Mouse (Mus musculus): ENCODE data around the gene Tmem132b. TPM values are rescaled to one million over a fixed set of nuclear protein-coding genes. Genes with fewer than 3 reads are reported as not detected.

Tmem132b gene
- total and polyA plus RNA-seq, 3 experiments, result not detected

GRCm38 (mm10) chr5:125614348-125614747 is 82.8 kb downstream of the Tmem132b start:
- Histone ChIP-seq H3K27me3 (replicated peaks) (no peaks in the 10 kb centered on the region), H3K4me3 (replicated peaks in 1 of 3; ENCODE audit: low read depth in 2 of 3, low read length in 2 of 3, poor library complexity in 1 of 3) (no peak overlapping the region), H3K36me3 (replicated peaks in 1 of 2; ENCODE audit: control insufficient read depth in 1 of 2, insufficient read depth in 1 of 2, low read length in 1 of 2) (no peaks in the 10 kb centered on the region), H3K4me1 (ENCODE audit: control insufficient read depth in 1 of 2, insufficient read depth in 2 of 2) (no peaks in the 10 kb centered on the region), H3K79me2 (replicated peaks; ENCODE audit: control insufficient read depth, extremely low read depth, insufficient read depth, poor library complexity, severe bottlenecking) (no peaks in the 10 kb centered on the region), H3K9me3 (replicated peaks; ENCODE audit: low read length) (peaks cover 79% of the 10 kb centered on the region), H3K4me2 (ENCODE audit: insufficient read depth, low read depth, poor library complexity, severe bottlenecking) (no peak overlapping the region), H3K27ac (ENCODE audit: insufficient read depth, low read depth) (no peak overlapping the region), H3K9ac (ENCODE audit: insufficient read depth, low read depth) (no peak overlapping the region)
- in situ Hi-C loops (cut with MboI; ENCODE audit: low pct_ligation_motif_present, low pct_unique_long_range_greater_than_20kb, low sequenced_read_pairs) (no loop called here), dilution Hi-C loops (cut with MboI; ENCODE audit: extremely low pct_ligation_motif_present, extremely low pct_unique_long_range_greater_than_20kb, low sequenced_read_pairs) (no loop called here)
- TF ChIP-seq IRF4 (IDR thresholded peaks at IDR 0.05; ENCODE audit: low read depth, low read length) (no peak), CTCF (conservative IDR thresholded peaks at IDR 0.05 in 1 of 2, IDR thresholded peaks at IDR 0.05 in 1 of 2; ENCODE audit: low read depth in 2 of 2, low read length in 2 of 2) (peak in 1 of 2 experiments; percentile 7; a peak in 1 of 4 replicates), MYC (IDR thresholded peaks at IDR 0.05; ENCODE audit: low read depth, low read length) (no peak), HCFC1 (IDR thresholded peaks at IDR 0.05; ENCODE audit: low read depth, low read length) (no peak)
- DNase-seq (ENCODE audit: extremely low read depth), result no peak

DNA sequence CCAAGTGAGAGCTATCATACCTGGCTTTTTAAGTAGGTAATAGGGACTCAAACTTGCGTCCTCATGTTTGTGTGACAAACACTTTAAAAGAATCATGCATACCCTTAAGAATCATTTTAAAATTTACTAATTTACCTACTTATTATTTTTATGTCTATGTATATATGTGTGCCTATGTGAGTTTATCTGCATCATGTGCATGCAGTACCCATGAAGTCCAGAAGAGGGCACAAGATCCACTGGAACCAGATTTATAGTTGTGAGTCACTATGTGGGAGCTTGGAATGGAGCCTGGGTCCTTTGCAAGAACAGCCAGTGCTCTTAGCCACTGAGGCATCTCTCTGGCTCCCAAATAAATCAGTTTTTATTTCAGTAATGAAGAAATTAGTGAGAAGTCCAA is 85.5 kb downstream of the Tmem132b start:
- dilution Hi-C loops (cut with MboI; ENCODE audit: extremely low pct_ligation_motif_present, extremely low pct_unique_long_range_greater_than_20kb, low sequenced_read_pairs), result no loop called here

GRCm38 (mm10) chr5:125627816-125628348 is 96.3 kb downstream of the Tmem132b start:
- dilution Hi-C loops (cut with MboI; ENCODE audit: extremely low pct_ligation_motif_present, extremely low pct_unique_long_range_greater_than_20kb, low sequenced_read_pairs), result no loop called here
- peaks cover 81% of the 10 kb centered on the region for H3K9me3 ChIP-seq (replicated peaks; ENCODE audit: low read length)
- H3K36me3 ChIP-seq (replicated peaks in 1 of 2; ENCODE audit: control insufficient read depth in 1 of 2, insufficient read depth in 1 of 2, low read length in 1 of 2), result no peaks in the 10 kb centered on the region
- no peaks in the 10 kb centered on the region for H3K4me1 ChIP-seq (ENCODE audit: control insufficient read depth in 1 of 2, insufficient read depth in 2 of 2)
- H3K27ac ChIP-seq (ENCODE audit: insufficient read depth, low read depth), result no peak overlapping the region
- no peak overlapping the region for H3K4me3 ChIP-seq (replicated peaks in 1 of 3; ENCODE audit: low read depth in 2 of 3, low read length in 2 of 3, poor library complexity in 1 of 3)
- in situ Hi-C loops (cut with MboI; ENCODE audit: low pct_ligation_motif_present, low pct_unique_long_range_greater_than_20kb, low sequenced_read_pairs), result no loop called here
- H3K79me2 ChIP-seq (replicated peaks; ENCODE audit: control insufficient read depth, extremely low read depth, insufficient read depth, poor library complexity, severe bottlenecking), result no peaks in the 10 kb centered on the region
- no peak overlapping the region for H3K4me2 ChIP-seq (ENCODE audit: insufficient read depth, low read depth, poor library complexity, severe bottlenecking)
- DNase-seq (ENCODE audit: extremely low read depth), result no peak
- no peaks in the 10 kb centered on the region for H3K27me3 ChIP-seq (replicated peaks)
- no peak overlapping the region for H3K9ac ChIP-seq (ENCODE audit: insufficient read depth, low read depth)
- TF ChIP-seq CHD2 (IDR thresholded peaks at IDR 0.05; ENCODE audit: low read length), result no peak
- TF ChIP-seq MAFK (IDR thresholded peaks at IDR 0.05; ENCODE audit: insufficient replicate concordance, low read length), result no peak
- no peak for TF ChIP-seq CTCF (conservative IDR thresholded peaks at IDR 0.05 in 1 of 2, IDR thresholded peaks at IDR 0.05 in 1 of 2; ENCODE audit: low read depth in 2 of 2, low read length in 2 of 2)
- TF ChIP-seq PAX5 (IDR thresholded peaks at IDR 0.05; ENCODE audit: low read length), result no peak
- no peak for TF ChIP-seq JUND (conservative IDR thresholded peaks at IDR 0.05; ENCODE audit: low read depth, low read length)
- TF ChIP-seq RAD21 (IDR thresholded peaks at IDR 0.05; ENCODE audit: low read depth, low read length), result no peak
- TF ChIP-seq IRF4 (IDR thresholded peaks at IDR 0.05; ENCODE audit: low read depth, low read length), result no peak
- TF ChIP-seq POLR2A (IDR thresholded peaks at IDR 0.05; ENCODE audit: low read depth, low read length), result no peak
- TF ChIP-seq MXI1 (IDR thresholded peaks at IDR 0.05; ENCODE audit: low read depth, low read length), result no peak
- no peak for TF ChIP-seq SIN3A (IDR thresholded peaks at IDR 0.05; ENCODE audit: low read length)
- no peak for TF ChIP-seq GABPA (IDR thresholded peaks at IDR 0.05; ENCODE audit: insufficient replicate concordance, low read depth, low read length)
- TF ChIP-seq ZNF384 (IDR thresholded peaks at IDR 0.05; ENCODE audit: low read depth, low read length), result no peak
- TF ChIP-seq MAZ (IDR thresholded peaks at IDR 0.05; ENCODE audit: low read depth, low read length), result no peak
- no peak for TF ChIP-seq JUN (IDR thresholded peaks at IDR 0.05; ENCODE audit: insufficient read depth, low read depth, low read length)
- TF ChIP-seq ZKSCAN1 (IDR thresholded peaks at IDR 0.05; ENCODE audit: borderline replicate concordance, low read depth, low read length), result no peak
- no peak for TF ChIP-seq MAX (IDR thresholded peaks at IDR 0.05; ENCODE audit: low read length)
- TF ChIP-seq KAT2A (IDR thresholded peaks at IDR 0.05; ENCODE audit: insufficient replicate concordance, low read length), result no peak
- TF ChIP-seq POLR2AphosphoS2 (IDR thresholded peaks at IDR 0.05; ENCODE audit: low read depth, low read length), result no peak

More for the DNA sequence above, 85.5 kb downstream of the Tmem132b start:
- Histone ChIP-seq H3K79me2 (replicated peaks; ENCODE audit: control insufficient read depth, extremely low read depth, insufficient read depth, poor library complexity, severe bottlenecking) (no peaks in the 10 kb centered on the region), H3K27ac (ENCODE audit: insufficient read depth, low read depth) (no peak overlapping the region), H3K27me3 (replicated peaks) (no peaks in the 10 kb centered on the region), H3K4me2 (ENCODE audit: insufficient read depth, low read depth, poor library complexity, severe bottlenecking) (no peak overlapping the region), H3K9me3 (replicated peaks; ENCODE audit: low read length) (peaks cover 74% of the 10 kb centered on the region), H3K9ac (ENCODE audit: insufficient read depth, low read depth) (no peak overlapping the region), H3K4me3 (replicated peaks in 1 of 3; ENCODE audit: low read depth in 2 of 3, low read length in 2 of 3, poor library complexity in 1 of 3) (no peak overlapping the region), H3K4me1 (ENCODE audit: control insufficient read depth in 1 of 2, insufficient read depth in 2 of 2) (no peaks in the 10 kb centered on the region), H3K36me3 (replicated peaks in 1 of 2; ENCODE audit: control insufficient read depth in 1 of 2, insufficient read depth in 1 of 2, low read length in 1 of 2) (no peaks in the 10 kb centered on the region)
- TF ChIP-seq IRF4 (IDR thresholded peaks at IDR 0.05; ENCODE audit: low read depth, low read length) (no peak), SMC3 (IDR thresholded peaks at IDR 0.05; ENCODE audit: low read depth, low read length) (no peak), KAT2A (IDR thresholded peaks at IDR 0.05; ENCODE audit: insufficient replicate concordance, low read length) (no peak), E2F4 (IDR thresholded peaks at IDR 0.05; ENCODE audit: insufficient replicate concordance, low read depth, low read length) (no peak), ELF1 (IDR thresholded peaks at IDR 0.05; ENCODE audit: low read depth, low read length) (no peak), ZC3H11A (IDR thresholded peaks at IDR 0.05; ENCODE audit: low read depth, low read length) (no peak), SIN3A (IDR thresholded peaks at IDR 0.05; ENCODE audit: low read length) (no peak), TBP (conservative IDR thresholded peaks at IDR 0.05; ENCODE audit: low read depth, low read length) (no peak), MAX (IDR thresholded peaks at IDR 0.05; ENCODE audit: low read length) (no peak), BHLHE40 (IDR thresholded peaks at IDR 0.05; ENCODE audit: low read depth, low read length) (no peak), NRF1 (IDR thresholded peaks at IDR 0.05; ENCODE audit: low read depth, low read length) (no peak), RCOR1 (conservative IDR thresholded peaks at IDR 0.05; ENCODE audit: low read depth, low read length) (no peak), ETS1 (conservative IDR thresholded peaks at IDR 0.05; ENCODE audit: low read depth, low read length) (no peak), ZMIZ1 (IDR thresholded peaks at IDR 0.05; ENCODE audit: low read depth, low read length) (no peak), MYC (IDR thresholded peaks at IDR 0.05; ENCODE audit: low read depth, low read length) (no peak), POLR2AphosphoS2 (IDR thresholded peaks at IDR 0.05; ENCODE audit: low read depth, low read length) (no peak), NELFE (IDR thresholded peaks at IDR 0.05; ENCODE audit: low read depth, low read length) (no peak), POLR2A (IDR thresholded peaks at IDR 0.05; ENCODE audit: low read depth, low read length) (no peak)
- DNase-seq (ENCODE audit: extremely low read depth), result no peak
- in situ Hi-C loops (cut with MboI; ENCODE audit: low pct_ligation_motif_present, low pct_unique_long_range_greater_than_20kb, low sequenced_read_pairs), result no loop called here
